Mouse (Mus musculus) heart, postnatal 14 days (tissue): ENCODE measurements around the gene Micu1. TPM values are rescaled to one million over a fixed set of nuclear protein-coding genes. Genes with fewer than 3 reads are reported as not detected.

Experiments
- DNase-seq, 2 experiments: peaks; one replicate each; pipeline ENCODE4 v3.0.0; 2021 to 2022
- intact Hi-C: fragments of 180-260 bp; cut with DNase I; formaldehyde crosslinking; loops from one replicate; pipeline ENCODE4 v1.15.1; 2025
- total RNA-seq, 2 experiments: library from RNA; stranded (reverse); gene quantifications; 2 replicates each; pipeline ENCODE4 v1.2.3; 2021

Gene Micu1
- total RNA-seq, 2 experiments from 2014 or later, result 21.9 to 25.3 TPM

DNA sequence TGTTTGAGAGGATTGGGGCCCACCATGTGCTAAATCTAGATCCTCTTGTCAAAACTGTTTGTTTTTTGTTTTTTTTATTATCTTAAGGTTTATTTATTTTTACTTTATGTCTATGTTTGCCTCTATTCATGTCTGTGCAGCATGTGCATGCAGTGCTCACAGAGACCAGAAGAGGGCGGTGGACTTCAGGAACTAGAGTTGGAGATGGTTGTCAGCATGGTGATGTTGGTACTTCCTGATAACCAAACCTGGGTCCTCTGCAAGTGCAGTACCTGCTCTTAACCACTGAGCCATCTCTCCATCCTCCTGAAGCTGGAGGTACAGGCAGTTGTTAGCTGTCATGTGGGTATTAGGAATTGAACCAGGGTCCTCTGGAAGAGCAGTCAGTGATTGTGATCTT lies 8.0 kb downstream of the Micu1 start:
- intact Hi-C loops, result no loop called here
- DNase-seq, result peak in 1 of 2 experiments; percentile 8

DNA sequence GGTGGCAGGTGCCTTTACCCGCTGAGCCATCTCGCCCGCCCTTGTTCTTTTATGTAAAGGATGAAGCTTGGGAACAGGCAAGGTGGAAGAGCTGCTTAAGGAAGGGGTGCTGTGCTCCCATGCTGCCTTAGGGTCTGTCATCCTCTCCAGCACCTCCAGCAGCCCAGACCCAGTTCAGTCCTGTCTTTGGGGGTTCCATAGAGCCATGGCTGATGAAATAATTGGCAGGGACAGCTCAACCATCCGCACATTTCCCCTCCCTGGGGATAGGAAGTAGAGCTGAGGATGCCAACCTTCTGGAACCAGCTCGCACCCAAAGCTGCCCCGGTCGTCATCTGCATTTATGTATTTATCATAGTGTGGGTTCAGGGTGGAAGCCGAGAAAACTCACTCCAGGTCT lies 9.8 kb downstream of the Micu1 start:
- no peak for DNase-seq
- intact Hi-C loops, result no loop called here

DNA sequence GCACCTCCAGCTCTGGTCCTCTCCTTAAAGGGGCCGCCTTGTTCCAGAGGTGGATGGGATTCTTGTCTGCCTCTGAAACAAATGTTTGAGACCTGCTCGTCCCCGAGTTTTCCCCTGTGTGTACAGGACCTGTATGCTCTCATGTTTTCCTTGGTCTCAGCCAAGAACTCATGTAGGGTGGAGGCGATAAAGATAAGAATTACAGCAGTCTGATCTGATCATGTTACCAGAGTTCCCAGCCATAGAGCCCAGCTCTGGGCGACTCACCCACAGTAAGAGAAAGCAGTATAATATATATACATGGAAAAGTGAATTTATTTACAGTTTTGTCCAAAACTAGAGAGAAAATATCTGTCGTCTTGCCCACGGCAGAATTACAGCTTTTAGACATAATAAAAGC lies 17.7 kb downstream of the Micu1 start:
- DNase-seq, result no peak
- intact Hi-C loops, result no loop called here

DNA sequence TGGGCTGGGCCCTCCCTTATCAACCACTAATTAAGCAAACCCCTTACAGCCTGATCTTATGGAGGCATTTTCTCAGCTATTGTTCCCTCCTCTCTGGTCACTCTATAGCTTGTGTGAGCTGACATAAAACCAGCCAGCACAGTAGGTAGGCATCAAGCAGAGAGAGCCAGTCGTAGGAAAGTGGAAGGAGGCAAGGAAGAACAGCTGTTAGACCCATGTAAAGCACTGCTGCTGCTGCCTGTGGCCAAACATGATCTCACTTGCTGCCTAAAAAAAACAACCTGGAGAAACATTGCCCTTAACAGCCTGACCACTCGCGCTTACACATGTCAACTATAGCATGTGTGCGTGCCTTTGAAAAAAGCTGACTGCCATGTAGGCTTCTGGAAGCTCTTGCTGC lies 19.3 kb downstream of the Micu1 start:
- DNase-seq, result no peak
- intact Hi-C loops, result no loop called here

DNA sequence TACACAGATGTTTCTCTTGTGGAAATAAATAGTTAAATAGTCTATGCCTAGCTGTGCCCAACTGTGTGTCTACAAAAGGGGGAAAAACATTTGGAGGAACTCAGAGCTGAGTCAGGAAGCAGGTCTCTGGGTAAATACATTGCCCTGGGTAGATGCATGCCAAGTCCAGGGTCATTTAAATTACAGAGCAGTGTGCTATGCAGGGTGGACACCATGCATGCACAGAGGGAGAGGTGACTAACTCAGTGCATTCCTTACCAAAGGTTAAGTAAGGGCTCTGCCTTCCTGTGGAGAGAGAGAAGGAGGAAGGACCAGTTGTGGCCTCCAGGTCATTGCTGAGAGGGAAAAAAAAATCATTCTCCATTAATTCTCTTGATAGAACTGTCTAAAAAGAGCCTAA lies 22.4 kb downstream of the Micu1 start:
- no peak for DNase-seq
- intact Hi-C loops, result no loop called here

DNA sequence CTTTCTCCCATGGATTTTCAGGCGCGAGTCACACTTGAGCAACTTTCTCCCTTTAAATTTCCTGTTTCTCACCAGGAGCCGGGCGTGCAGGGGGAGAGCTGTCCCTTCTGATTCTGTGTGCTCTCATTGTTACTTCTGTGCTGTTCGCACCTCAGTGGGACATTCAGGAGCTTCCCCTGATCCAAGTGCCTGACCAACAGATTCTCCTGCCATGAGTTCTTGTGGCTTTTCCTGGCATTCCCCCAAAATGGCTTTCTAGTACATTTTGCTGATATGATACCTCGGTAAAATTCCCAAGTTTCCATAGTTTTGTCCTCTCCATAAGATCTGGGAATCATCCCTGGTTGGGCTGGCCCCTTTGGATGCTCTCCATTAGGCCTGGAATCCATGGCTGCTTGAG lies 25.0 kb downstream of the Micu1 start:
- DNase-seq, result no peak
- intact Hi-C loops, result no loop called here

DNA sequence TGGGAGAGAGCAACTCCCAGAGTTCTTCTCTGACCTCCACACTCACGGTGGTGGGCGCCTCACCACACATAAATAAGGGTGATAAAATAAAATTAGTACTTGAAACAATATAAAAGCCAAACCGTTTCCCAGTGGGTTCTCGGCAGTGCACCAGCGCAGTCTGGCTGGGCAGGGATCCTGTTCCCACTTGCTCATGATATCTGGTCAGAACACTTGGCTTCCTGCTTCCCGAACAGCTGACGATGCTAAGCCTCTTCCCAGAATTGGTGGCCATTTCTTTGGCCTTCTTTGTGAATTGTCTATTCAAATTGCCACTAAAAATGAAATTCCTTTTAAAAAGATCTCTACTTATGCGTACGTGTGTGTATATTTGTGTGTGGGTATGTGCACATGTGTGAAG lies 27.0 kb downstream of the Micu1 start:
- intact Hi-C loops, result no loop called here
- DNase-seq, result peak; percentile 24 to 40

DNA sequence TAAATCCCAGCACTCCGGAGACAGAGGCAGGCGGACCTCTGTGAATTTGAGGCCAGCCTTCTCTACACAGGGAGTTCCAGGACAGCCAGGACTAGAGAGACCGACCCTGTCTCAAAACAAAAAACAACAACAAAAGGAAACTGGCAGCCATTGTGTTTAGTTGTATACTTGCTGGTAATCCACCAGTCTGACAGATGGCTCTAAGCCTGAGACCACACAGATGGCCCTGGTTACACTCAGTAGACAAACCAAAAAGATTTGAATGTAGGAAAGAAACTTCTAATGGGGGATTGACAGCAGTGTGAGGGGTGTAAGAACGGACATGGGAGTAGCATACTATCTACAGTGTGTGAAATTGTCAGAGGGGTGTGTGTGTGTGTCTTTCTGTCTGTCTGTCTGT lies 27.6 kb downstream of the Micu1 start:
- intact Hi-C loops, result no loop called here
- DNase-seq, result peak in 1 of 2 experiments; percentile 31

DNA sequence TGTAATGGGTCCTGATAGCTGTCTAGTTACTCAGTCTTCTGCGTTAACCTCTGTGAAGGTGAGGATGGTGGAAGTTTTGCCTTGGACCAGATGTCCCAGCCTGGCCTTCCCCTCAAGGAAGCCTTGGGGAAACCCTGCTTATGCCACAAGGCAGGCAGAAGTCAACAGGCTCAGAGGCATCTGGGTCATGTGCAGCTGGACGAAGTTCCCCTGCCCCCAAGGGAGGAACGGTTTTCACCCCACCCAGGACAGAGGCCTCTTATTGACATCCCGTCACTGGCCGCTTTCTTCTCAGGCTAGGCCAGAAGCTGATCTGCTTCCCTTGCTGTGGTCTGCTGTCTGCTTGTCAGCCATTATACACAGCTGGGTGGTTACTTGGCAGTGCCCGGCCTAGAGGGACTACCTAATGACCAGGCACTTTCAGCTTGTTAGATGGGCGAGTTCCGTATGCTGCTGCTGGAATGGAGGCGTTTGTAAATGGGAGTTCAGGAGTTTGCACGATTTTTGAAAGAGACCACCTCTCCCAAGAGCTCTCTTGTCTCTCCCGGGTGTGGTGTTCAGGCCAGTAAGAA lies 33.8 kb downstream of the Micu1 start:
- no peak for DNase-seq

DNA sequence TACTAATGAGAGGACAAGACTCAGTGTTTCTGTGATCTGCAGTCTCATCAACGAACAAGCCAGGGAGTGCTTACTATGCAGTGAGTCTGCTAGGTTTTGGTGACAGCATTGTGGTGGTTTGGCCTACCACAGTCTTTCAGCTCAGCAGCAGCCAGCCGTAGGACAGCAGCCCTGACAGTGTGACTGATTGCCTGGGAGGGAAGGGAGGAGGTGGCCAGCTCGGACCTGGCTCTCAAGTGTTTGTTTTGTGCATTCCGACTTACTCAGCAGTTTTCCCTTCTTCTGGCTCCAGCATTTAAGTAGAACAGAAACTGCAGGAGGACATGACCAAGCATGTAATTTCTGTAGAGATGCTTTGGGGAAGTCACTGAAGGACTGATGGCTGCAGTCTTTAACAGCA lies 39.2 kb downstream of the Micu1 start:
- intact Hi-C loops, result no loop called here
- DNase-seq, result no peak

More for the DNA sequence above, 33.8 kb downstream of the Micu1 start:
- intact Hi-C loops, result no loop called here

DNA sequence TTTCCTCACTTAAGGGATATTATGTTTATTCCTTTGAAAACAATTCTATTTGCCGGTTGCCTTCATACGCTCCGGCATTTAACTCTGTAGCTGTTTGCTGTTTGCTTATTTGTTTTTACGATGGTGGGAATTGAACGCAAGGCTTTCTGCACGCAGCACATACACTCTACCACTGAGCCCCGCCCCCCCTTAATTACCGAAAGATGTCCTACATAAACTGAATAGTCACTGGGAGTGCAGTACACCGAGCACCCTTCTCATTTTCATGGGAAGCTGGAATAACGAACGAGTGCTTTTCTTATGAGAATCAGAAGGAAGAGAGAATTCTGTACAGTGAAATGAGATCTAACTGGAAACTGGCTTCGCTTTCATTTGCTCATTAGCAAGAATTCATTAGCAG lies 41.1 kb downstream of the Micu1 start:
- DNase-seq, result no peak
- intact Hi-C loops, result no loop called here

DNA sequence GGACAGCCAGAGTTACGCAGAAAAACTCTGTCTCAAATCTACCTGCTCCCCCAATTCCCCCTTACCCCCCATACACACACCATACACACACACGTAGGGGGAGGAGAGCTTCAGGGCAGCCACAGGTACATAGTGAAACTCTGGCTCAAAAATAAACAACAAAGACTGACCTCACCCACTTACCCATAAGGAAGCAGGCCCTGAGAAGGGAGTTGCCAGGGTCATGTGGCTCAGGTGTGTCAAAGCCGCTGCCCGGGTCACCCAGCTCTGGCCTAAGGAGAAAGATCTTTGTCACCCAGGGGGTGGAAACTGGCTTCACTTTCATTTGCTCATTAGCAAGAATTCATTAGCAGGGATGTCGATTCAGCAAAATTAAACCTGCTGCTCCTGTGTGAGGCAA lies 41.7 kb downstream of the Micu1 start:
- intact Hi-C loops, result no loop called here
- no peak for DNase-seq

DNA sequence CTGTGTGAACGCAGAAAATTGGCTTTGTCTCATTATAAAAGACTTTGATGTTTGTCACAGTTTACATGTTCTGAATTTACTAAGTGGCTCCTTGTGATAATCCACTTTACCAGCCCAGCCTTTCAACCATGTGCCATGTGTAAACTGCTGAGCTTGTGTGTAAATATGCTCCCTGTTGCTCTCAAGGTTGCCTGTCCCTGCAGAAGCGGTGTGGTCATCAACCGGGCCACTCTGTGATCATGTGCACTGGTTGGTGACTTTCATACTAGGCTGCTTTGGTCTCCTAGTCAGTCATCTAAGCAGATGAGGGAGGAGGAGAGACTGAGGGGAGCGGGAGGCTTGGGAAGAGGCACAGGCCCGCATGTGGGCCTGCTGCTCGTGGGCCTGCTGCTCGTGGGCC lies 45.1 kb downstream of the Micu1 start:
- intact Hi-C loops, result no loop called here
- no peak for DNase-seq

DNA sequence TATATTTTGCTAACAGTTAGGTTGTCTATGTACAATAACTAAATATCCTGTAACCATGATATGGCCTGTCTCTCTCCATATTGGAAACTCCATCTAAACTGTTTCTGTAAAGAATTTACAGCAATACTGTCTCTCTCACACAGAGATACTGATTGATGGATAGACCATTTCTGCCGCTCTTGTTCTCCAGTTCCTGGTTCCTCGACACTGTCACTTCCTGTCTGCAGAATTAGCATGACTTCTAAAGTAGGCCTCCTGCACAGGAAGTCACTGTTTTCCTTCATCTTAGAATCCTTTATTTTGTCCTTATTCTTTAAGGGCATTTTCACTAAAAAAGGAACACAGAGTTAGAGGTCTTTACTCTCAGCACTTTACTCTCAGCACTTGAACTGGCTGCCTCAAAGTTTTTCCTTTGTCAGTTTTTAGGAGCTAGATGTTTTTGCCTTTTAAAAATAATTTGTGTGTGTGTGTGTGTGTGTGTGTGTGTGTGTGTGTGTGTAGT lies 46.5 kb downstream of the Micu1 start:
- intact Hi-C loops, result no loop called here
- no peak for DNase-seq

DNA sequence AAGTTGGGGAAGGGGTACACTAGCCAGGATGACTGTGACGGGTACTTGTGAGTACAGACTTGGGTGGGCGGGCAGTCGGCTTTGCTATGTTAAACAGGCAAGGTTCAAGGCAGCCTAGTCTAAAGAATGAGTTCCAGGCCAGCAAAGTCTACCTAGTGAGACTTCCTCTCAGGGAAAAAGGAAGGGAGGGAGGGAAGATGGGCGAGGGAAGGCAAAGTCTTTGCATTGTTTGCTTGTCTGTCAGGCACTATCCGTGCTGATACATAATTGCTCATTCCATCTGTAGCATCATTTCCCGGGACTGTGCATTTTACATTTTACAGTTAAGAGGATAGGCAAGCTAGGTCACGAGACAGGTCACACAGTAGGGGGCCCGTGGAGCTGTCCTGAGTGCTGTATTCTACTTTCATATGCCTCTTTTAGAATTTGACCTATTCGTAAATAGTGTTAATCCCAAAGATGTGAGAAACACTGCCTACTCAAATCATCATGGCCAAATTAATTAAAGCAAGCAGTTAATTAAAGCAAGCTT lies 51.3 kb downstream of the Micu1 start:
- intact Hi-C loops, result no loop called here
- no peak for DNase-seq

DNA sequence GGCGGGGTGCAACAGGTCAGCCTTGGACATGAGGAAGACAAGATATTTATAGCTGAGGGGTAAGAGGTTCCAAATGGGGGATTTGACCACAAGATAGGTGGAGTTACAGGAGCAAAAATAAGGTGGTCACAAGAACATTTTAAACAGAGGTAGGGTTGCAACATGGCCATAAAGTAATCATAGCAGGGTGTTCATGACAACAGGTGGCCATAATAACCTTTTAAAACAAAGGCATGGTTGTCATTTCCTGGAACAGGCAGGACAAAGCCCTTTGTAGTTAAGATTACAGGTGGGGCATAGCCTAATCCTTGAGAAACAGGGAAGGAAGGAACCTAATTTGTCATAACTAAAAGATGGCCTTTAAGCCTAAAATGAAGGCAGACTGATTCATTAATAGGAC lies 51.8 kb downstream of the Micu1 start:
- DNase-seq, result no peak
- intact Hi-C loops, result no loop called here

DNA sequence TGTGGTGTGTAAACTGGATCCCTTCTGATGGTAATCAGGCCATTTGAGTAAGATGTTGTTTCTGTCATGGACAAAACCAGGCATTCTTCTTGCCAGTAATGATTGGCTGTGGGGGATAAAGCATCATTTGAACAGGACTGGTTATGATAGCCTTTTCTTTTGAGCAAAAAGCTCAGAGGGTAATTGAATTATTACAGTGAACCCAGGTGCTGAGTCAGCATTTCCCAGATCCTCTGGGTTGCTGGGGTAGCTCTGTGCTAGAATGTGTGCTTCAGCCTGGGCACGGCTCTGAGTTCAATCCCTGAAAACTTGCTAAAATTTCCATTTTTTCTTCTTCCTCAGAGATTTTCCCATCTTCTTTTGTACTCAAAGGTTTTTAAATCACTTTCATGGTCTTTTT lies 52.6 kb downstream of the Micu1 start:
- DNase-seq, result no peak

DNA sequence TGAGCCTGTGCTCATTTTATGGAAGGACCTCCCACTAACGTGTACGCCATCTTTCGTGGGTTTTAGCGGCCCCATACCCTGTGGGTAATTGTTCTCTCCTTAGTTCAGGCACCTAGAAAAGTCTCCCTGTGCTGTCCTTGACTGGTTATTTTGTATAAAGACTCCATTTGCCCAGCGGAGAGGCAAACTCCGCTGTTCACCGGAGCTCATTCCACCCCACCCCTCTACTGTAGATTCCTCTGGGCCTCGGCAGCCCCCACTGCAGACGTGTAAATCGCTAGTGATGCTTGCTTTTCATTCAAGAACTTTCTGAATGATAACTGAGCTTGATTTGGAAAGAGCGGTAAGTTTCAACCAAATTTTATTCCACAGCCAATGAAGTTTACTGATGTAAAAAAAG lies 53.4 kb downstream of the Micu1 start:
- no peak for DNase-seq
- intact Hi-C loops, result no loop called here

More for the DNA sequence above, 52.6 kb downstream of the Micu1 start:
- intact Hi-C loops, result no loop called here

DNA sequence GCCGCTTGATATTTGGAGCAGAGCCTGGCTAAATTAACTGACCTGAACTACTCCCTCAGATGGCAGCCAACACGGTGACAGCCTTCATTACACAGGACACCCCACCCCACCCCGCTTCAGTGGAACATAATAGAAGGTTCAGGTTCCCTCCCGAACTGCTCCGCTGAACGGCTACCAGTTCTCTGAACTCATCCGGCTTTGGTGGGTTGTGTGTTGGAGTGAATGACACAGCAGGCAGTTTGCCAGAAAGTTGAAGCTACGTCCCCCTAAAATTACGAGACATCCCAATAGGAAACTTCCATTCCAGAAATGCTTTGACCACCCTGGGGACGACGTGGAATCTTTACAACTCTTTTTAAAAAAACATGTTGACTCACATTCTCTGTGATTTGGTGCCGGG lies 53.8 kb downstream of the Micu1 start:
- DNase-seq, result no peak
- intact Hi-C loops, result no loop called here

DNA sequence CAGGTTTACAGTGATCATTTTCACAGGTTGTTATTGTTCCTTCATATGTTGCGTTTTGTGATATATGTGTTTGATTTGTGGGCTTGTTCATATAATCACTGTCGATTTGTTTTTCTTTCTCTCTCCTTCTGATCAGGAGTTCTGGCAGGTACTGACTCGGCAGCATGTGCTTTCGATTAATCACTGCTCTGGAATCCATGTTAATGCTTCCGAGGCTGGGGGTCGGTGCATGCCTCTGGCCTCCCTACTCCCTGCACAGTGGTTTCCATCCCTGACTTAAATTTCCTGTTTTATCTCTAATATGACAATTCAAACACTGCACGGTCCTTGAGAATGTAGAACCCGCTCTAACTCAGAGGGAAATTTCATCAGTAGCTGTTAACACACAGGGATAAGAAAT lies 54.3 kb downstream of the Micu1 start:
- no peak for DNase-seq
- intact Hi-C loops, result no loop called here

DNA sequence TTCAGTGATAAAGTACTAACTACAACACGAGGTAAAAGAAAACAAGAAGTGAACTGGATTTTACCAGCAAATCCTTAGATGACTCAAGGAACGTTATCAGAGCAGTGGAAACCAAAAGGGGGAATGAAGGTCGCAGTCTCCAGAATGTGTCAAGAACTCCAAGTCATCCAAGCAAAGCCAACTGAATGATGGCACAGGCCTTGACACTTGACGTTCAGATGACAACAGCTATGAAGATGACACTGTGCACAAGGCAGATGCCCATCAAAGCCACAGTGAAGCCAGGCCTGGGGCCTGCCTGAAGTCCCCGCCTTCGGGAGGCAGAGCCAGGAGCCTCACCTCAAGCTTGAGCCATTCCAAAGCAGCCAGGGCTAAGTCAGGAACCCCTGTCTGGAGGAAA lies 62.5 kb downstream of the Micu1 start:
- DNase-seq, result no peak
- intact Hi-C loops, result no loop called here

DNA sequence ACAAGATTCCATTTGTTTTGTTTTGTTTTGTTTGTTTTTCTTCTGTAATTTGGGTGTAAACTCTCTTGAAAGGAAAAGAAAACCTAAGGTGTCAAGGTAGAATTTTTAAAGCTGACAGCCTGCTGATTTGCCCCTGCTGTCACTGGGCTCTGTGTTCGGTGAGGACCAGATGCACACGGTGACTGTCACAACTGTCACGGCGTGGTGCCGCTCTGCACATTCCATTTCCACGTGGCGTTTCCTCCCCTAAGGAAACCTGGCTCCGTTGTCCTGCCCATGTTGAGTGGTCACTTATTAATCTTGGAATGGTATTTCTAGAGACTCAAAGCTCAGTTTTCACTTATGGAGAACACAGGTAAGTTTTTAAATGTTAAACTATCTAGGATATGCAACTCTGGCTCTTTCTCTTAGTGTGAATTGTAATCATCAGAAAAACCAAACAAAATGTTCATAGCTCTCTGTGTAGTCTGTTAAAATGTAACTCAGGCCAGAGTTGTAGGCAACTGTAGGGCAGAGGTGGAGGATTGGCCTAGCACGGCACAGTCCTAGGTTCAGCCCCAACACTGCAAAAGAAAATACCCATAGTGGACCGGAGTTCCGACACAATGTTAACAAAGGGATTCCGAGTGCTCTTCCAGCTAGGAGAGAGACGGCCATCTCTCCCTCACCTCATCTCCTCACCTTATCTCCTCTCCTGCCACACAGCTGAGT lies 66.2 kb downstream of the Micu1 start:
- intact Hi-C loops, result no loop called here

More for the DNA sequence above, 66.2 kb downstream of the Micu1 start:
- no peak for DNase-seq
